ENCODE assay signal across 19 mouse cellular contexts in genomic region chr2:115984487-115984886, GRCm38 (mm10).
A peak's percentile ranks its signal among the peaks of the same experiment; 100 is the strongest.
DNase-seq lines count a peak whose midpoint lies in the region; ATAC-seq lines count a peak whose summit lies in the region.
"Had no signal": no experiment of that assay in that cellular context is flagged by ENCODE, and none has a peak within 500 bp of the region (broad histone marks: within the 10 kb centered on the region; RNA-seq: fewer than 3 reads in every experiment).

No protein-coding gene starts in this region.

- peak; percentile 39 for DNase-seq in adipocyte (ENCODE audit: low spot score)
- DNase-seq in gastrocnemius, postnatal 14 days, result no peak
- DNase-seq: B cell, adult 2 months; cerebellum, adult 18-20 months; cerebellum, postnatal 10 days; gastrocnemius, adult 2 months; kidney, postnatal 14 days; left cerebral cortex, postnatal 4 days; right cerebral cortex, adult 18-20 months had no signal

- WGBS in liver, embryonic 16.5 days (ENCODE audit: insufficient replicate concordance), result 39% methylated on average over 4 of the region's 4 CpGs
- 58% methylated on average over 4 of the region's 4 CpGs for WGBS in liver, embryonic 12.5 days (ENCODE audit: insufficient replicate concordance)
- 68% methylated on average over 4 of the region's 4 CpGs for whole genome bisulfite sequencing in stomach, embryonic 16.5 days

- no peaks in the 10 kb centered on the region for H3K4me1 ChIP-seq in liver, embryonic 16.5 days (ENCODE audit: control insufficient read depth, low read depth, low read length)
- H3K4me1 ChIP-seq in liver, embryonic 12.5 days, result no peaks in the 10 kb centered on the region
- H3K4me1 ChIP-seq in stomach, embryonic 16.5 days (ENCODE audit: control insufficient read depth, insufficient read depth, low read length), result peaks cover 10% of the 10 kb centered on the region
- H3K4me1 ChIP-seq: lung, embryonic 15.5 days had no signal

- 0 out of 2 replicates have a peak, but pooled peaks have one; percentile 13 for ATAC-seq in liver, embryonic 16.5 days (ENCODE audit: low read depth)
- no peak for ATAC-seq in liver, embryonic 12.5 days
- 0 out of 2 replicates have a peak, but pooled peaks have one; percentile 25 for ATAC-seq in common myeloid progenitor, adult 5-6 weeks (replicated peaks; ENCODE audit: low read depth, poor library complexity, severe bottlenecking)
- ATAC-seq in stomach, embryonic 16.5 days (ENCODE audit: insufficient read depth, low FRiP score), result no peak
- ATAC-seq: forebrain, embryonic 16.5 days had no signal

- no peaks in the 10 kb centered on the region for H3K36me3 ChIP-seq in liver, embryonic 16.5 days (ENCODE audit: control insufficient read depth, insufficient read depth)
- H3K36me3 ChIP-seq in liver, embryonic 12.5 days, result no peaks in the 10 kb centered on the region
- no peaks in the 10 kb centered on the region for H3K36me3 ChIP-seq in stomach, embryonic 16.5 days (ENCODE audit: control insufficient read depth, insufficient read depth, low read length)
- H3K36me3 ChIP-seq: lung, embryonic 15.5 days; neural tube, embryonic 12.5 days had no signal

- H3K27me3 ChIP-seq in liver, embryonic 16.5 days (ENCODE audit: control insufficient read depth, insufficient read depth, low read depth, low read length), result no peaks in the 10 kb centered on the region
- H3K27me3 ChIP-seq in liver, embryonic 12.5 days (replicated peaks), result no peaks in the 10 kb centered on the region
- no peaks in the 10 kb centered on the region for H3K27me3 ChIP-seq in stomach, embryonic 16.5 days (ENCODE audit: control insufficient read depth, insufficient read depth, low read length)
- H3K27me3 ChIP-seq: lung, embryonic 15.5 days; neural tube, embryonic 12.5 days had no signal

- intact Hi-C loops in gastrocnemius, postnatal 14 days (cut with DNase I; ENCODE audit: low total_unique reads), result no loop called here

- no peaks in the 10 kb centered on the region for H3K9me3 ChIP-seq in liver, embryonic 16.5 days (replicated peaks; ENCODE audit: control insufficient read depth, low read length)
- no peaks in the 10 kb centered on the region for H3K9me3 ChIP-seq in liver, embryonic 12.5 days (replicated peaks)
- H3K9me3 ChIP-seq in stomach, embryonic 16.5 days (replicated peaks; ENCODE audit: control insufficient read depth, low read length), result no peaks in the 10 kb centered on the region
- H3K9me3 ChIP-seq: lung, embryonic 15.5 days; neural tube, embryonic 12.5 days had no signal

- peak overlapping the region; percentile 18; the same call in 1 of the 2 replicates for H3K4me2 ChIP-seq in liver, embryonic 16.5 days (ENCODE audit: low read depth, low read length)
- H3K4me2 ChIP-seq in liver, embryonic 12.5 days, result no peak overlapping the region
- H3K4me2 ChIP-seq in stomach, embryonic 16.5 days (ENCODE audit: low read depth, low read length), result no peak overlapping the region
- H3K4me2 ChIP-seq: lung, embryonic 15.5 days; midbrain, embryonic 11.5 days; neural tube, embryonic 12.5 days had no signal

- H3K9ac ChIP-seq in liver, embryonic 16.5 days (ENCODE audit: low read depth, low read length), result no peak overlapping the region
- no peak overlapping the region for H3K9ac ChIP-seq in liver, embryonic 12.5 days
- H3K9ac ChIP-seq in stomach, embryonic 16.5 days (ENCODE audit: low read length), result no peak overlapping the region
- H3K9ac ChIP-seq: lung, embryonic 15.5 days; neural tube, embryonic 12.5 days had no signal

- H3K27ac ChIP-seq in liver, embryonic 16.5 days (ENCODE audit: low read length), result no peak overlapping the region
- no peak overlapping the region for H3K27ac ChIP-seq in liver, embryonic 12.5 days
- H3K27ac ChIP-seq in stomach, embryonic 16.5 days (ENCODE audit: low read length), result peak overlapping the region; percentile 81; the same call in 1 of the 2 replicates
- H3K27ac ChIP-seq: gastrocnemius, adult 2 months; lung, embryonic 15.5 days; neural tube, embryonic 12.5 days had no signal

- no peak overlapping the region for H3K4me3 ChIP-seq in liver, embryonic 16.5 days (ENCODE audit: low read depth, low read length)
- H3K4me3 ChIP-seq in liver, embryonic 12.5 days, result no peak overlapping the region
- no peak overlapping the region for H3K4me3 ChIP-seq in stomach, embryonic 16.5 days (replicated peaks; ENCODE audit: low read length)
- H3K4me3 ChIP-seq: erythroblast, embryonic 14.5 days; gastrocnemius, adult 2 months; lung, embryonic 15.5 days; myocyte; neural tube, embryonic 12.5 days had no signal

Comparison
In these comparisons a context has a peak if more than half of its experiments do, and no peak if none do; other contexts are left out.
1. ATAC-seq: peak in liver, embryonic 16.5 days (single experiment) and common myeloid progenitor, adult 5-6 weeks (single experiment); none in liver, embryonic 12.5 days (single experiment) and stomach, embryonic 16.5 days (single experiment).